Mouse (Mus musculus) liver, postnatal 0 days (tissue): ENCODE measurements around the gene Paqr7.

ENCODE experiments used
- CTCF ChIP-seq: sonication (generic); IDR thresholded peaks from 2 replicates; pipeline ENCODE4 v1.5.1; 2016; ENCODE audit warnings: antibody characterized with exemption, low read depth
- EP300 ChIP-seq: IDR thresholded peaks from 2 replicates; pipeline ENCODE4 v1.6.1; 2016; ENCODE audit warnings: antibody characterized with exemption, low read depth, mild to moderate bottlenecking

- no peak for TF ChIP-seq EP300
- TF ChIP-seq CTCF = 0 out of 2 replicates have a peak, but pooled peaks have one; percentile 16
Measured at GRCm38 (mm10) chr4:134553631-134554030, 57.1 kb downstream of the Paqr7 start.
